Mouse (Mus musculus): ENCODE measurements around the gene Chid1. TPM values are rescaled to one million over a fixed set of nuclear protein-coding genes. Genes with fewer than 3 reads are reported as not detected.

Chid1 gene
- 12.1 TPM for polyA plus RNA-seq (2014; fragmentation: Illumina TruSeq; extraction: RNeasy Lipid Tissue Mini Kit (QIAGEN cat#74804); ENCODE audit: low read depth, low replicate concordance)

GRCm38 (mm10) chr7:141539556-141540311, at the start of gene Chid1:
Gene Chid1, minus strand, starts transcription at chr7:141539857.

GRCm38 (mm10) chr7:141561682-141562391, 22.2 kb upstream of the Chid1 start, which contains the start of gene Ap2a2:
Gene Ap2a2, plus strand, starts transcription at chr7:141562173.

GRCm38 (mm10) chr7:141475011-141475804, 64.4 kb downstream of the Chid1 start, which contains the start of the genes Polr2l and Tspan4:
Gene Polr2l, minus strand, starts transcription at chr7:141475132.
Gene Tspan4, plus strand, starts transcription at chr7:141475240.

GRCm38 (mm10) chr7:141467230-141468030, 72.2 kb downstream of the Chid1 start, which contains the start of gene Cd151:
Gene Cd151, plus strand, starts transcription at chr7:141467392.

GRCm38 (mm10) chr7:141460391-141461113, 79.1 kb downstream of the Chid1 start, which contains the start of gene Cracr2b:
Gene Cracr2b, plus strand, starts transcription at chr7:141461094.

GRCm38 (mm10) chr7:141454967-141455551, 84.6 kb downstream of the Chid1 start, which contains the start of gene Pnpla2:
Gene Pnpla2, plus strand, starts transcription at chr7:141455198.

GRCm38 (mm10) chr7:141447110-141447991, 92.3 kb downstream of the Chid1 start, which contains the start of gene Rplp2:
Gene Rplp2, plus strand, starts transcription at chr7:141447370.

GRCm38 (mm10) chr7:141443828-141444237, 95.8 kb downstream of the Chid1 start, which contains the start of gene Pidd1:
Gene Pidd1, minus strand, starts transcription at chr7:141444025.

Other genes starting within 250 kb of the Chid1 start
- gene Drd4, start 247.9 kb downstream of the Chid1 start, polyA plus RNA-seq (2014; fragmentation: Illumina TruSeq; extraction: RNeasy Lipid Tissue Mini Kit (QIAGEN cat#74804); ENCODE audit: low read depth, low replicate concordance): 1.1 TPM
- gene Deaf1, start 212.2 kb downstream of the Chid1 start, polyA plus RNA-seq (2014; fragmentation: Illumina TruSeq; extraction: RNeasy Lipid Tissue Mini Kit (QIAGEN cat#74804); ENCODE audit: low read depth, low replicate concordance): 1.2 TPM
- 15.0 TPM for gene Tmem80, start 212.1 kb downstream of the Chid1 start, polyA plus RNA-seq (2014; fragmentation: Illumina TruSeq; extraction: RNeasy Lipid Tissue Mini Kit (QIAGEN cat#74804); ENCODE audit: low read depth, low replicate concordance)
- gene Eps8l2, start 201.0 kb downstream of the Chid1 start, polyA plus RNA-seq (2014; fragmentation: Illumina TruSeq; extraction: RNeasy Lipid Tissue Mini Kit (QIAGEN cat#74804); ENCODE audit: low read depth, low replicate concordance): 0.34 TPM
- 1.8 TPM for gene Taldo1, start 147.7 kb downstream of the Chid1 start, polyA plus RNA-seq (2014; fragmentation: Illumina TruSeq; extraction: RNeasy Lipid Tissue Mini Kit (QIAGEN cat#74804); ENCODE audit: low read depth, low replicate concordance)
- gene Gatd1, start 125.7 kb downstream of the Chid1 start, polyA plus RNA-seq (2014; fragmentation: Illumina TruSeq; extraction: RNeasy Lipid Tissue Mini Kit (QIAGEN cat#74804); ENCODE audit: low read depth, low replicate concordance): 3.7 TPM
- 0.18 TPM for gene Cend1, start 110.4 kb downstream of the Chid1 start, polyA plus RNA-seq (2014; fragmentation: Illumina TruSeq; extraction: RNeasy Lipid Tissue Mini Kit (QIAGEN cat#74804); ENCODE audit: low read depth, low replicate concordance)
- 0.14 TPM for gene Slc25a22, start 102.0 kb downstream of the Chid1 start, polyA plus RNA-seq (2014; fragmentation: Illumina TruSeq; extraction: RNeasy Lipid Tissue Mini Kit (QIAGEN cat#74804); ENCODE audit: low read depth, low replicate concordance)
- 0.48 TPM for gene Pidd1, start 95.8 kb downstream of the Chid1 start, polyA plus RNA-seq (2014; fragmentation: Illumina TruSeq; extraction: RNeasy Lipid Tissue Mini Kit (QIAGEN cat#74804); ENCODE audit: low read depth, low replicate concordance)
- gene Rplp2, start 92.5 kb downstream of the Chid1 start, polyA plus RNA-seq (2014; fragmentation: Illumina TruSeq; extraction: RNeasy Lipid Tissue Mini Kit (QIAGEN cat#74804); ENCODE audit: low read depth, low replicate concordance): 10.3 TPM
- 14.7 TPM for gene Pnpla2, start 84.7 kb downstream of the Chid1 start, polyA plus RNA-seq (2014; fragmentation: Illumina TruSeq; extraction: RNeasy Lipid Tissue Mini Kit (QIAGEN cat#74804); ENCODE audit: low read depth, low replicate concordance)
- gene Cracr2b, start 78.8 kb downstream of the Chid1 start, polyA plus RNA-seq (2014; fragmentation: Illumina TruSeq; extraction: RNeasy Lipid Tissue Mini Kit (QIAGEN cat#74804); ENCODE audit: low read depth, low replicate concordance): not detected
- 17.0 TPM for gene Cd151, start 72.5 kb downstream of the Chid1 start, polyA plus RNA-seq (2014; fragmentation: Illumina TruSeq; extraction: RNeasy Lipid Tissue Mini Kit (QIAGEN cat#74804); ENCODE audit: low read depth, low replicate concordance)
- gene Polr2l, start 64.7 kb downstream of the Chid1 start, polyA plus RNA-seq (2014; fragmentation: Illumina TruSeq; extraction: RNeasy Lipid Tissue Mini Kit (QIAGEN cat#74804); ENCODE audit: low read depth, low replicate concordance): 0.87 TPM
- 0.49 TPM for gene Tspan4, start 64.6 kb downstream of the Chid1 start, polyA plus RNA-seq (2014; fragmentation: Illumina TruSeq; extraction: RNeasy Lipid Tissue Mini Kit (QIAGEN cat#74804); ENCODE audit: low read depth, low replicate concordance)
- gene Ap2a2, start 22.3 kb upstream of the Chid1 start, polyA plus RNA-seq (2014; fragmentation: Illumina TruSeq; extraction: RNeasy Lipid Tissue Mini Kit (QIAGEN cat#74804); ENCODE audit: low read depth, low replicate concordance): 22.2 TPM
- 0.18 TPM for gene Muc6, start 115.5 kb upstream of the Chid1 start, polyA plus RNA-seq (2014; fragmentation: Illumina TruSeq; extraction: RNeasy Lipid Tissue Mini Kit (QIAGEN cat#74804); ENCODE audit: low read depth, low replicate concordance)
- 0.17 TPM for gene Muc2, start 150.5 kb upstream of the Chid1 start, polyA plus RNA-seq (2014; fragmentation: Illumina TruSeq; extraction: RNeasy Lipid Tissue Mini Kit (QIAGEN cat#74804); ENCODE audit: low read depth, low replicate concordance)
- gene Muc5ac, start 249.1 kb upstream of the Chid1 start, polyA plus RNA-seq (2014; fragmentation: Illumina TruSeq; extraction: RNeasy Lipid Tissue Mini Kit (QIAGEN cat#74804); ENCODE audit: low read depth, low replicate concordance): 0.03 TPM

All from testis, adult 10 weeks (tissue).